Mouse (Mus musculus) testis, adult 2 months (tissue): ENCODE data around the gene Acvr2b.

Experiments used
- CTCF ChIP-seq: fragments of 200-500 bp; IDR thresholded peaks from 2 replicates; pipeline ENCODE4 v1.5.1; 2012; ENCODE audit warnings: low read depth, mild to moderate bottlenecking, inconsistent platforms, low read length, moderate library complexity; ENCODE audit not compliant: control insufficient read depth, insufficient read depth, insufficient replicate concordance
- POLR2A ChIP-seq: fragments of 200-500 bp; IDR thresholded peaks from 2 replicates; pipeline ENCODE4 v1.6.1; 2012; ENCODE audit warnings: low read depth, mild to moderate bottlenecking, inconsistent platforms, low read length, moderate library complexity; ENCODE audit not compliant: control insufficient read depth

DNA sequence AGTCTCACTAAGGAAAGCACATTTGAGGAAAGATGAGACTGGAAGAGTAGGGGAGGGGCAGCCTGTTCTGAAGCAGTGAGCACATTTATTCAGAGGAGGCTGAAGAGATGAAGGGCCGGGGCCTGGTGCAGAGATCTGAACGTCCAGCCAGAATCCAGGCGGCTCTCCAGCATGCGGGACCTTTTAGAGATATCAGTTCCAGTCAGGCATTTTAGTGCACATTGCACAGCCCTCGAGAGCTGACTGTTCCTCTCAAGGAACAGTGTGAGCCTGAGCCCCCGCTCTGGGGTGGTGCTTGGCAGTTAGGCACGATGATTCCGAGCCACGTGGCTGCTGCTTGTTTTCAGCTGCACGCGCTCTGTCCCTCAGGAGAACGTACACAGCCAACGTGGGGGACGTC is 55.2 kb downstream of the Acvr2b start:
- TF ChIP-seq CTCF (no peak), POLR2A (no peak)
